Mouse (Mus musculus) gastrocnemius, postnatal 10 days (tissue): ENCODE measurements around the gene Col11a2. TPM values are rescaled to one million over a fixed set of nuclear protein-coding genes. Genes with fewer than 3 reads are reported as not detected.

Experiments used
- DNase-seq: peaks from one replicate; pipeline ENCODE4 v3.0.0; 2021; ENCODE audit warnings: mixed read lengths
- total RNA-seq, 2 experiments: library from RNA; stranded (reverse); gene quantifications; 2 replicates each; pipeline ENCODE4 v1.2.3; 2021

Col11a2 gene
- total RNA-seq, 2 experiments from 2014 or later, result 72.0 to 106 TPM

DNA sequence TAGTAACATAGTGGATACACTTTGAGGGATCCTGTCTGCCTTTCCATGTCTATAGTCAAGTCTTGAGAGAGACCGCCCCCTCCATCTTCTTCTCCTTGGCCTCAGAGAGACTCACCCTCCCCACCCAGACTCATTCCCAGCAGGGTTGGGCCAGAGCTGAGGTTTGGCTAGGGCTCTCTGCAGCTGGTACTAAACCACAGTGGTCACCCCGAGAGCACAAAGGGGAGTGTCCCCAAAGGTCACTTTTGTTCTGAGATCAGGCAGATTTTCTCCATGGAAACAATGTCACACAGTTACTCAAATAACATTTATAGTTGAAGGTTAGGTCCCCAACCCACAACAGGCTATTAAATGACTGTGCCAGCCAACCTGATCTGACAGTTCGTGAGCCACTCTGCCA lies 29.6 kb downstream of the Col11a2 start:
- DNase-seq, result no peak

DNA sequence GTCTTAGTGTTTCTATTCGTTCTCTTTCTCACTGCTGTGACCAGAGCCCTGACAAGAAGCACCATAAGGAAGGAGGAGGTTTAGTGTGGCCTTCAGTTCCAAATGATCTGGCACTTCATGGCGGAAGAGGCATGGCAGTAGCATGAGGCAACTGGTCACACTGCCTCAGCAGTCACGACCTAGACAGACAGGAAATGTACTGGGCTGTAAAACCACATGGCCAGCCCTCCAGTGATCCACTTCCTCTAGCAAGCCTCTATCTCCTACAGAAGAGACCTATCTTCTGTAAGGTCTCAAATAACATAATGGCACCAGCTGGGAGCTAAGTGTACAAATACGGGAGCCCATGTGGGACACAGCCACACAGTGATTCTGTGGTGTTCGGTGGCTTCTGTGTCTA lies 32.9 kb downstream of the Col11a2 start:
- DNase-seq, result no peak

DNA sequence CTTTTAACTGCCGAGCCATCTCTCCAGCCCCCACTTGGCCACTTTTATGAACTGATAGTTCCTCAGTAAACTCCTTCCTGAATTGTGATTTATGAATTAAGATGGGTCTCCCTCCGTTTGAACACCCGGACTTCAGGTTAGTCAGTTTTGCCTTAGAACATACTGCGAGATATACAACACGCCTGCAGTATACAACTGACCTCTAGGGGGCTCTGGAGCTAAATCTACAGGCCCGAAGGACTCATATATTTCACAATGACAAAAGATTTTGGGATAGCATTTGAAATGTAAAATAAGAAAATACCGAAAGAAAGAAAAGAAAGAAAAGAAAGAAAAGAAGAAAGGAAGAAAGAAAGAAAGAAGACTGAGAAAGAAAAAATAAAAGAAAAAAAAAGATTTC lies 36.0 kb downstream of the Col11a2 start:
- peak; percentile 68 for DNase-seq

DNA sequence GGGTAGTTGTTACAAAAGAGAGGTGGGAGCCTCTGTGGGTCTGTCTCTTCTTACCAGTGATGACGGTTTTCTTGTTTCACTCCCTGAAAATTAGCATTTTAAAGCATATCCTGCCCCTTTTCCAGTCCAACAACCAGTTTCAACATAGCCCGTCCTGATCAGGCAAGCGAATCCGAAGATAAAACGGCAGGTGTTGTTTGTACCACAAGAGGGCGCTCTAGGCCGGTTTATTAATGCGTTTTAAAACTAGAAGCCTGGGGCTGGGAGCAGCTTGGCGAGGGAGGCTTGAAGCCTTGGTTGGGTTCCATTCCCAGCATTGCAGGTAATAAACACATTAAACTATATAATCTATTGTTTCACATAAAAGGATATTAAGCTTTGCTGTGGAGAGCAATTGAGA lies 38.3 kb downstream of the Col11a2 start:
- DNase-seq, result peak; percentile 73

DNA sequence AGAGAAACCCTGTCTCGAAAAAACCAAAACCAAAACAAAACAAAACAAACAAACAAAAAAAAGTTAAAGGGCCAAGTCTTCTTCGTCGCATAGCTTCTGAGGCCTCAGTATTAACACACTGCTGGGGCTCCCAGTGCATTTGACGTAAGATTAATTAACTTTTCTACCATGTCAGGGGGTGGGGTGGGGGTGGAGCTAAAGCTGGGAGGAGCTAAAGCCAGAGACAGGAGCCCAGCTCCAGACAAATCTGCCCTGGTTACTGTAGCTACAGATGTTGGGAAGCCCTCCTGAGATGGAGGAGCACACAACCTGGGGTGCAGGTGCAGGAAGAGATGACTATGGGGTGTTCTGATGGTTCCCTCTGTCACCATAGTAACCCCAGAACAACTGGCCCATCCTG lies 38.9 kb downstream of the Col11a2 start:
- no peak for DNase-seq

DNA sequence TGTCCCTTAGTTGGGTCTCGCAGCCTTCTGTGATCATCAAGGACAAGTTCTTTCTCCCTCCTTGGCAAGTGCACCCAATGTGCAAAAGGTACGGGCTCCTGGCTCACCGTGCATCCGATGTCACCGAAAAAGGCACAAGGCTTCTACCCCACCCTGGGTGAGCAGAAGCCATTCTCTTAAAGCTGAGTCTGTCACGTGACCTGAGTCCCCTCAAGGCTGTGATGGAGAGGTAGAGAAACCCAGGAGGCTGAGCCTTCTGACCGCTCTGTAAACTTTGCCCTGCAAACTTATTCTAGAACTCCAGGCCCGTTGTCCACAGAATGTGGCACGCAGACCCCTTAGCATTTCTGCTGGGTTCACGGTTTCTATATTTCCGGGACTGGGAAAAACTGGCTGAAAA lies 39.8 kb downstream of the Col11a2 start:
- DNase-seq, result no peak

DNA sequence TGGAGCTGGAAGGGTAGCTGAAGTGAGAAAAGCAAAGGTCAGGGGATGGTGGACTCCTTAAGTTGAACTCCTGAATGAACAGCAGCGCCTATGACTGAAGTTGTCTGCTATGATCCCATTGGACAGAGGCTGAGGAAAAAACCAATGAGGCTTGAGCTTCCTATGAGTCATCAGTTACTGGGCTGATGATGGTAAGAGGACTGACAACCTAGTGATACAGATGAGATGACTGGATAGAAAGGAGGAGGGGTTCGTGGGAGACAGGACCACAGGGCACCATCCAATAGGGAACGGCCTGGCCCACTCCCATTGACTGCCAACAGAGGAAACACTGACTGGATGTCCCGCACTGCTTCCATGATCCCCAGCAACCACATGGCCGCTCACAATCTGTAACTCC lies 40.4 kb downstream of the Col11a2 start:
- no peak for DNase-seq

DNA sequence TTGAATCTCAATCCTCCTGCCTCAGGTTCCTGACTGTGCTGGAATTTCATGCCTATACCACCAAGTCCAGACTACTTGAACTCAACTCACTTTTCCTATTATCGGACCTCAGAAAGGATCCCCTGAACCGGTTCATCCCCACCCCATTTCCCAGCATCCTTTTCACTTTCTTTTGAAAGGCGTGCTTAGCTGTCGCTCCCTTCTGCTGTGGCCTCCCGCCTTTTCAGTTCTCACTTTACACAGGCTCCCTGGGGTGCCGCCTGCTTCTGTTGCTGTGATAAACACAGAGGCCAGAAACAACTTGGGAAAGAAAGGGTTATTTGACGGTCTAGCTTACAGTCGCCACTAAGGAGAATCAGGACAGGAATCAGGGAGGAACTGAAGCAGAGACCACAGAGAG lies 43.9 kb downstream of the Col11a2 start:
- DNase-seq, result no peak

DNA sequence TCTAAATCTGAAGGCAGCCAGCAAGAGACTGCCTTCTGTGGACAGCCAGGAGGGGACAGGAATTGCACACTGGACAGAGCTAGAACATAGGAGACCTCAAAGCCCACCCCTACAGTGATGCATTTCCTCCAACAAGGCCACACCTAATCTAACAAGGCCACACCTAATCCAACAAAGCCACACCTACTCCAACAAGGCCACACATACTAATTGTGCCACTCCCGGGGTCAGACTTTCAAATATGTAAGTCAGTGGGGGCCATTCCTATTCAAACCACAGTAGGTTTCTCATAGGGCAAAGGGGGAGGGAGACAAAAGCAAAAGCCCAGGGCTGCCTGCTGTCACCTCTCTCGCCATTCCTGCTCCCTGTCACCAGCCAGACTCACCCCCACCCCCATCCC lies 48.1 kb downstream of the Col11a2 start:
- no peak for DNase-seq

DNA sequence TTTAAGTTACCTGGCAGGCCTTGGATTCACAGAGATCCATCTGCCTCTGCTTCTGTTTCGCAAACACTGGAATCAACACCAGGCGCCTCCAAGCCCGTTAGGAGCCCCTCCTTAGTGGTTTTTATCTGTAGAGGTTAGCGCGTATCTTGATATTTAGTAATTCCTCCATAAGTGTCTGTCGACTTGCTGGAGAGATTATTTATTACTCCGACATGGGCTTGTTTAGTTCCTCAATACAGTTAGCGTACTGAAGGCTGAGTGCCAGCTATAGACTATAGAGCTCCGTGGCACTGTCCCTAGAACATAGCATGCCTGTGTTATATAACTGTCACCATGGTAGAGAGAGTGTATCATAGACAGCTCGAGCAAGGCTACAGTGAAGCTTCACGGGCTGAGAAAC lies 48.9 kb downstream of the Col11a2 start:
- DNase-seq, result no peak

DNA sequence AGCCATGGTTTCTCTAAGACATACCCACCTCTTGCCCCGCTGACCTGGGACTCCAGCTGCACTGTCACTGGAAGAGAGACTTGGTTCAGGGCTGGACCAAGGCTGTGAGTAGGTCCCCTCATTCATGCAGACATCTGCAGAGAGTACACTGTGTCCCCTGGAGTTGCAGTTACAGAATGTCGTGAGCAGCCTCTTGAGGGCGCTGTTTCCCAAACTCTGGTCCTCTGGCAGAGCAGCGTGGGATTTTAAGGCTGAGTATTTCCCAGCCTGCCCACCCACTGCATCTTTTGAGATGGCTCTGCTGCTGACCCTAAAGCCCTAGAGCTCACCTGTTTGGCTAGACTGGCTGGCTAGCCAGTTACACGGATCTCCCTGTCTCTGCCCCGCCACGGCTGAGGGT lies 51.7 kb downstream of the Col11a2 start:
- no peak for DNase-seq

DNA sequence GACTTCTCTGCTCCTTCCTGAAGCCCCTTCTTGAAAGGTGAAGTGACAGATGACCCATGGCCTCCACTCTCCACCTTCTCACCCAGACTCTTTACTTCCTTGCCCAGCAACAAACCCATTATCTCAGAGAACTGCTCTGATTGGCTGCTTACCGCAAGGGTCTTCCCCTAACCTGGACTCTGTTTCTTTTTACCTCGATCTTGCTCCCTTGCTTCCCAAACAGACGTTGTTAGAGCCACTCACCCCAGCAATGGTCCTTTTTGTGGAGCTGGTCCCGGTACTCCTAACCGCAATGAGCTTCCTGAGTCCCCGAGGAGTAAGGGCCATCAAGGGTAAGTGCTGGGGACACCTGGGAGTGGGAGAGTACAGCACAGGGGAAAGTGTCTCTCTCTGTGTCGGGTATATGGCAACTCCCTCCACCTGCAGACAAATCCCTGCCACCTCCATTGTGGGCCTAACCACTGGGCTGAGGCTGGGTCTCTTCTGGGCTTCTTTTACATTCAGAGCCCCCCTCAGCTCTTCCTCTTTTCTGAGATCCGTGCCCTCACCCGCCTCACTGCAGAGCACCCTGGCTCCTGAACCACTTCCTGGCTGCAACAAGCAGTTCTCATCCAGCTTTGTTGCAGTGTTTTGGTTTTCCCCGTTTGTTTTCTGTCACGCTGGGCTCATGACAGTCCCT lies 53.1 kb downstream of the Col11a2 start, which contains the start of gene H2-Oa:
TSS of gene H2-Oa (plus strand) at position 144 of the 679 bp plus-strand sequence.
- DNase-seq, result no peak

DNA sequence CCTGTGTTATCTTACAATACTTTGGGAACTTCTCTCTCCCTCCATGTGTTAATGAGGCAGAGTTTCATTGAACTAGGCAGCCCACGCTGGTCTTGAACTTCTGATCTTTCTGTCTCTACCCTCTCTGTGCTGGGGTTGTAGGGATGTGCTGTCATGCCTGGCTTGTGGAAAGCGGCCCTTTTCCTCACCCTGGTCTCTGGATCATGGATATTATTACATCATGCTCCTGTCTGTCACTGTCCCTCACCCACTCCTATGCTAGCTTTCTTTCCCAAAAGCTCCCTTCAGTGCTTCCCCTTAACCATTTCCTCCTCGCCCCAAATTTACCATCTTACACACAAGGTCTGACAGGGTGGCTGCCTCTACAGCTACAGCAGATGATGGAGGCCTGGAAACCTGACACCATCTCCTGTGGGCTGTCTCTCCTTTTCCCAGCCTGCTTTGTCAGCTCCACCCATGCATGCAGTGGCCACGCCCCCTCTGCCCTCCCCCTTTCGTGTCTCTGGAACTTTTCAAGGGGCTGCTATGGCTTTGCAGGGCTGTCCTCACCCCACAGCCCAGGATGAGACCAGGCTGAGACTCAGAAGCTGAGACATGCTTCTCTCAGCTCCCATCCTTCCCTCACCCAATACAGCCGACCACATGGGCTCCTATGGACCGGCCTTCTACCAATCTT lies 54.1 kb downstream of the Col11a2 start:
- DNase-seq, result no peak

DNA sequence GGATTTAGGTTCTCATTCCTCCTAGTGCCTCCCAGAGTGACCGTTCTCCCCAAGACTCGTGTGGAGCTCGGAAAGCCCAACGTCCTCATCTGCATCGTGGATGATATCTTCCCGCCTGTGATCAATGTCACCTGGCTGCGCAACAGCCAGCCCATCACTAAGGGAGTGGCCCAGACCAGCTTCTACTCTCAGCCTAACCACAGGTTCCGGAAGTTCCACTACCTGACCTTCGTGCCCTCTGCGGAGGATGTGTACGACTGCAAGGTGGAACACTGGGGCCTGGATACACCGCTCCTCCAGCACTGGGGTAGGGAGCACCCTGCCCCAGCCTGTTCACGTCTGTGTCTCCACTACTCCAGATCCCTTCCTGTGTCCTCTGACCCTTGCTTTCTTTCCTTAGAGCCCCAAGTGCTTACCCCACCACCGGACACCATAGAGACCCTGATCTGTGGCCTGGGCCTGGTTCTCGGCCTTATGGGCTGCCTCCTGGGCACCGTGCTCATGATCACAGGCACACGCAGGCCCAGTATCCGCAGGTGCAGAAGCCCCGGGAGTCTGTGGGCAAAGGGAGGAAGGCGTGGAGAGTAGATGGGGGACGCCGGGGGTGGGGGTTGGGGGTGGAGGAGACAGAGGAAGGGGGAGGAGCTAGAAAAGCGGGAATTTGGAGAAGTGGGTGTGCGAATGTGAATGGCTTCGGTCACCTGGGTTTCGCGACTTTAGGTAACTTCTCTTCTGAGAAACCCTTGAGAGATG lies 55.2 kb downstream of the Col11a2 start:
- DNase-seq, result no peak

DNA sequence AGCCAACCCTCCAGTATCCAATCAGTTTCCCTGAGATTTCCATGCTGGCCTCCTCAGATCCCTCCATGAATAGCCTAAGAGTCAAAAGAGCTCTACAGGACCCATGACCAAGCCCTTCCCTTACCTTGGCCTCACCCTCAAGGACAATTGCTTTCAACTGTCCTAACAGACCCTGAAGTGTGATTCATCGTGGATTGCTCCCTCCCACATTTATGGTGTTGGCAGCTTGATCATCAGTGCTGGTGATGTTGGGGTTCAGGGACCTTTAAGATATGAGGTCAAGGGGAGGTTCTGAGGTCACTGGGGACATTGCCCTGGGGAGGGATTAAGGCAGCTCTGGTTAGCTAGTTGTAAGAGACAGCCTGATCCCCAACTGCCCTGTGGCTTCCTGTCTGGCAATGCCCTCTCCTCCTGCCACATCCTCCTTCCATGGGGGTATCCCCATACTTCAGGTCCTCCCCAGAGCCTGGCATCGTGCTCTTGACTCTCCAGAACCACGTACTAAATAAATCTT lies 57.3 kb downstream of the Col11a2 start:
- no peak for DNase-seq

DNA sequence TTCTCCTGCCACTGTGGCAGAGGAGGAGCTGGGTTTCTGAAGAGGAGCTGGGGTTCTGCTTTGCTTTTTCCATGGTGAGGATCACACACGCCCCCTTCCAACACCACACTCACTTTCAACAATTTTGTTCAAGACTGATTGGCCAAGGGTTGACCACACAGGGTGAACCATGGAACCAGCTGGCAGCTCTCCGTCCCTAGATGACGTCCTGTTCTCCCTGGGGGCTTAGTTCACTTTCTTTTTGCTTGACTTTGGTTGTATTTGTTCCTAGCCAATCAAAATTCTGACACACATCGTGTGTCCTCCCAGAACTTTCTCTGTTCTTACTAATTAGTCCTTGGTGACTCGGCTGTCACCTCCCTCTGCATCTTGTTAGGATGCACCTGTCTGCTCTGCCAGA lies 58.0 kb downstream of the Col11a2 start:
- DNase-seq, result no peak

DNA sequence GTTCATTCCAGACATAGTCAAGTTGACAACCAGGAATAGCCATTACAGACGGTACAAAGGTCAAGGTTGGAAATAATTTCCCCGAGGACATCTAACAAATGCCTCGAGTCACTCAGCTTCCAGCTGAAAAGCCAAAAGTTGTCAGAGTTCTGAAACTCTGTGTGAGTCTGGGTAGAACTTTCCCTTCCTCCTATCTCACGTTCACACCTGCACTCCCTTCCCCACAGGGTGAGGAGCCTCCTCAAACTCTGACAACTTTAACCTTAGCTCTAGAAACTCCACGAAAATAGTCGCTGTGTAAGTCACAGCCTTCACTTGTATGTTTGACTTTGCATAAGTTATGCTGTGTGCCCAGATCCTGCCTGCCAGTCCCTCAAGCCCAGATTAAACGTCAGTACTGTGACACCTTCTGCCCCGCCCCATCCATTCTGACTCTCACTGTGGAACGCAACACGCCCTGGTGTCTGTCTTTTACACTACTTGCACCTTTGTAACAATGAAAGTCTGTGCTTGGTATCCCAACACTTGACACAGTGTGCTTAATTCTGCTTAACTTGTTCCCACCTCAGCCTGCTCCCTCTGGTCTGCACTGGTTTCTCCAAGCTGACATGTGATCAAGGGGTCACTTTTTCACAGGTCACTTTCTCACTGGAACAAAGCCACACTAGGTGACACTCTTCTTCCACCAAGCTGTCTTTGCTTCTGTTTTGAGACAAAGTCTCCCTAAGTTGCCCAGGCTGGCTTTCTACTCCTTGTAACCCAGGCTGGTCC lies 59.7 kb downstream of the Col11a2 start:
- DNase-seq, result no peak

DNA sequence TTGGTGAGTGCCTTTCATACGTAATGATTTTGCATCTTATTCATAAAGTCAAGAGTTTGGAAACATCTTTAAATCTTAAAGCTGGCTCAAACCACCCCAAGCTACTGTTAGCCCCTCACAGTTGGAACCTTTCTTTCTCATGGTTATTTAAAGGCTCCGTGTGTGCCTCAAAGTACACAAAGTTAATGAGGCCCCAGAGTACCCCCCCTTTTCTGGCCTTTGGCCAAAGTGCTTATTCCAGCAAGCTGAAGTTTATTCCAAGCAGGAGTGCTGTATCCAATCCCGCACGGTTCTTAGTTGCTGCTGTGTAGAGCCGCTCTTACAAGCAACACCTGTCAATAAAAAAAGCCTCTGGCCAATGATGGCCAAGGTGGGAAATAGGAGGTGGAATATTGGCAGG lies 60.3 kb downstream of the Col11a2 start:
- DNase-seq, result no peak

DNA sequence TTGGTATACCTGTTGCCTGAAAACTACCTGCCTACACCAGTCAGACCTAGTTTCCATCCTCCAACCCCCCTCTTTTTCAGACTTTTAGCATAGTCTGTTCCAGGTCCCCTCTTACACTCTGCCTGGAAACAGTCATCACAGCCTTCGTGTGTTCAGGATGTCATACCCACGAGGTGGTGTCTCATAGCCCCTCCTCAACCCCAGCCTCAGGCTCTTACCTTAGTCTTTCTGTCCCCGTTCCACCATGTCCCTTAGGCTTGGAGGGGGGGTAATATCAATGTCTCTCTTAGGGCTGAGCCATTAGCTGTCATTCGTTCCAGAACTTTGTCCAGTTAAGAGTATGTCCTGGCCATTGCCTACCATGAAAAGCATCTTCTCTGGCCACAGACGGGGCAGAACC lies 61.9 kb downstream of the Col11a2 start:
- no peak for DNase-seq

DNA sequence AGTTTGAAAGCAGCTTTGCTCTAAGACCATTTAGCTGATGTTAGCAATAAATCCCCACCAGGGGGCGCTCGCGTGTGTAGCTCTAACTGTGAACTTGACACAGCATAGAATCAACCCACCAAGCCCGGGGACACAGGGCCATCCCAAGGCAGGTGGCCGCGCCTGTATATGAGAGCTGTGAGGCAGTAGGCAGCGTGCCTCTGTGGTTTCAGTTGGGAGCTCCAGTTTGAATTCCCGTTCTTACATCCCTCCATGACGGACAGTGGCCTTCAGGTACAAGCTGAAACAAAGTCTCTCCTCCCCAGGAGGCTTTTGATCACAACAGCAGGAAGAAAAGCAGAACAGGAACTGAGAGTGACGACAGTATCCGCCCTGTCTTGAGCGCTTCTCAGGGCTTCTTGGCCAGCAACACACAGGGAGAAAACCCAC lies 62.4 kb downstream of the Col11a2 start:
- DNase-seq, result peak; percentile 99

DNA sequence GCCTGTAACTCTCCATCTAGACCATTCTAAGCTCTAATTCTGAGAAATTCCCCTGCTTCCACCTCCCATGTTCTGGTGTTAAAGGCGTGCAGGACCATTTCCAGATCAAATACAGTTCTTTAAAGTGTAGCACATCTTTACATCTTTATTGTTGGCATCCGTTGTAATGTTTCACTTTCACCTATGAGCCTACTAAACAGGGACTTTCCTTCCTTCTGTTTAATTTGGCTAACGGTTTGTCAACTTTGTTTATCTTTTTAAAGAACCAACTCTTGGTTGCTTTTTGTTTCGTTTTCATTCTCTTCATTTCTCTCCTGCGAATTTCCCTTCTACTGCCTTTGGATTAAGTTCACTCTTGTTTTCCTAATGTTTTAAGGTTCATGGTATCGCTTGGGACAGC lies 63.6 kb downstream of the Col11a2 start:
- DNase-seq, result no peak

DNA sequence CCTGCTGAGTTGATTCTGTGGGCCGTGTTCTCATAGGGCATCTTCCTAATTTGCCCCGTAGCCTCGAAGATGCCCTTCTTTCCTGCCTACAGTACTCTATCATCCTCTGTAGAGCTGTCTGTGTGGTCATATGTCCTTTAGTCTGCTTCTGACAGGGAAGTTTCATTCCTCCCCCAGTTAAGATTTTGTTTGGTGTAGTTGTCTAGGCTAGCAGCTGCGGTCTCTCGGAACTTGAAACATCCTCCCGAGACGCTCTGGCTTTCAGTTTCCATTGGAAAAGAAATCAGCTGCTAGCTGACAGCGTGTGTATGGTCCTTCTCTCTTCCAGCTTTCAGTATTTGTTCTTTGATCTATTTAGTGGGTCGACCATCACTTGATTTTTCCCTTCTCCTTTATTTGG lies 65.6 kb downstream of the Col11a2 start:
- no peak for DNase-seq
